Mouse (Mus musculus) limb, embryonic 11.5 days (tissue): ENCODE data around the gene Lgr5. TPM values are rescaled to one million over a fixed set of nuclear protein-coding genes. Genes with fewer than 3 reads are reported as not detected.

Source experiments
- polyA plus RNA-seq: library from polyadenylated mRNA; unstranded; fragments of >200 nt; fragmentation: Nextera tagmentation; extraction: Ambion mirVana; gene quantifications from 2 replicates; pipeline ENCODE4 v1.2.1, GENCODE M21; 2014

Gene Lgr5
- polyA plus RNA-seq, 1 experiment from 2014 or later: 4.3 TPM

Other genes starting within 250 kb of the Lgr5 start
- gene Tmem19, start 225.3 kb downstream of the Lgr5 start, polyA plus RNA-seq: 25.8 and 28.2 TPM in 2 replicates
- 21.3 and 21.7 TPM in 2 replicates for gene Thap2, start 203.3 kb downstream of the Lgr5 start, polyA plus RNA-seq
- gene Zfc3h1, start 202.8 kb downstream of the Lgr5 start, polyA plus RNA-seq: 28.2 and 28.3 TPM in 2 replicates
- gene A930009A15Rik, start 17.8 kb downstream of the Lgr5 start, polyA plus RNA-seq: not detected in 2 replicates
- gene Tspan8, start 229.1 kb upstream of the Lgr5 start, polyA plus RNA-seq: 0.39 and 0.77 TPM in 2 replicates